Mouse (Mus musculus): ENCODE measurements at regions not wholly inside any gene's neighbourhood (a gene's known extent, or its start where the extent isn't known, plus 50 kb on each side); places are given as distances from the start of the nearest gene placed in this dataset.
A peak's percentile ranks its signal among the peaks of the same experiment; 100 is the strongest.

DNA sequence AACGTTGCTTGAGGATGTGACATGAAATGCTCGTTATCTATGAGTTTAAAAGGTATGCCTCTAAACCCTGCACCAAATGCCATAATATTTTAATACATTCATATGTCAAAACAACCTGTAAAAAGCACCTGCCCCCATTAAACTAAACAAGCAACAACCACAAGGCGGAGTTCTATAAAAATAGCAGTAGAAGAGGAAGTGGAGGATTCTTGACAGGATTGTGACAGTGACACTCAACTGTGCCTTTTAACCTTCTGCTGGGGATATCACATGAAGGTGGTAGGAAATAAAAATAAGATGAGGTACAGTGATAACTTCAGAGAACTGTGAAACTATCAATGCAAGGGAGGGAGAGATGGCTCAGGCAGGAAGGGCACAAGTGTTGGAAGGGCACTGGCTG is 58.6 kb upstream of the Dbx2 start:
- no peak for DNase-seq

DNA sequence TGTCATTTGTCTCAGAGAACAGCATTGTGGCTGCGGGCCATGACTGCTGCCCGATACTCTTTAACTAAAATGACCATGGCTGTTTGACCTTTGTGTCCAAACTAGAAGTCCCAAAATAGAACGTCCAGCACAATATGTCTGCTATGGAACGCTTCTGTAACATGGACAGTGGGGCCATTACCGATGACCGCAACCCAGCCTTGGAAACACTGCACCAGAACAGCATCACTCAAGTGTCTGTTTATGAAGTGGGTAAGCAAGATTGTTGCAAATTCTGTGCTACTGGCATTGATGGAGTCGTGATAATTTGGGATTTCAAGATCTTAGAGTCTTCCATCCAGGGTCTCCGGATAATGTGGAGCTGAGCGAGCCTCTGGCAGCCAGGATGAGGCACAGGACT is 60.2 kb upstream of the Dbx2 start:
- no peak for DNase-seq

DNA sequence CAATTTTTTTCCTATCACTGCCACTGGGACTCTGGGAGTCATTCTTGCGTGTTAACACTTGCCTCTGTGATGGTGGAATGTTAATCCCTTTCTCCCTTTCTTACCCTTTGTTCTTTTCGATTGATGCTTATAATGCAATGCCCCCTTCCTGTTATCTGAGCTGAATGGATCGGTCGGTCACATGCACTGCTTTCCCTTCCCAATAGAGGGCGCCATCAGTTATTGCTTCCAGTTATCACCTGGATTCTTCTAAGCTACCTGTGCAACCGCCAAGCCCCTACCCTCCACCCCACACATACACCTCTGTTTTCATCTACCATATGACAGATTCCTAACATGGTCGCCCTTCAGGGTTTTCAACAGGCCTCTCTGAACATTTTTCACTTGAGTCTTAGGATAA is 66.9 kb upstream of the Ano6 start:
- no peak for DNase-seq

DNA sequence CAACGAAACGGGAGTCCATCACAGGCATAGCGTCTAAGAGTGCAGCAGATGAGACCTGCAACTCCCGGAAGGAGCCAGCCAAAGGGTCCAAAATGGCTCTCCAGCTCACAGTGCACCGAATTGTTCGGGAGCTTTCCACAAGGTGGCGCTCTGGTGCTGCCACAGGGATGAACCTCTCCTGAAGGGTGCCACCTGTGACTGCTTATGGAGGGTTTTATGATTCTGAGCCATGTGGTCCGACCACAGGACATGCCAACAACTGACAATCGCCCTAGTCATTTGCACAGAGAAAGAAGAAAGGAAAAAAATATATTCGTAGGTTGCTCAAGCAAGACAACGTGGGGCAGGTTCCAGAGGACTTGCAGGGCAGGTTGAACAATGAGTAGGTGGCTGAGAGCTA is 64.8 kb upstream of the Ano6 start:
- DNase-seq, result peak; percentile 78

DNA sequence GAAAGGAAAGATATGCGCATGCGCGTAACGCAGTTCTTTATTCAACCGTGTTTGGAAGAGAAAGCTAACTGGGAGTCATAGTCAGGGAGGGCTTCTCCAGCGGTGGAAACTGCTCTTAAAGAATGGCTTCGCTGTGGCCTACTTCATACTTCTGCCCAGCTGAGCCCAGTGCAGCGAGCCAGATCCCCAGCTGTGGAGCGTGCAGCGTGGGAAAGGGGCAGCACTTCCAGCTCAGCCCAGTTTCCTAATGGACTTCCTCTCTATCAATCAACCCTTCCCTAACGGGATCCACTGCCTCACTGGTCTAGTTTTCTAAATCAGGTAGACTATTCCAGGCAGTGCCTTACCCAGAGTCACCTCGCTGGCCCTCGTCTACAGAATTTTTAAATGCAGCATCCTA is 64.1 kb upstream of the Ano6 start:
- DNase-seq, result no peak

DNA sequence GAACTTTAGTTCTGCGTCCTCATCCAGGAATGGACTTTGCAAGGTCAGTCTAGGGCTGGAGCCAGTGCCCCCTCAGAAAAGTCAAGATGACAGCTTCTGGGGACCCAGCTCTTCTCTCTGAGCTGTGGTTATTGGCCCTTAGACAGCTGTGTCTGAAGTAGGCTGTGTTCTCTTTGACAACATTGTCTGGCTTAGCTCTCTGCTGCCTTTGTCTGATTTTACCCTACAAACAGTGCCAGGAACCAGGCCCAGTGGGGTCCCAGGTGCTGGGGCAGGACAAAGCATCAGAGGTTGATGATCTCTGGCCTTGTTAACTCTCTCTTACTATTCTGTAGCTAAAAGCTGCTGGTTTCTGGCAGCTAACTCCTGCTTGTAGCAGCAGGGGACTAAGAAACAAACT is 54.9 kb upstream of the Ano6 start:
- DNase-seq, result no peak

All from adrenal gland, postnatal 14 days (tissue).